Mouse (Mus musculus) T-cell, adult 66 days (primary cell): ENCODE results near the gene Tmem47. TPM values are rescaled to one million over a fixed set of nuclear protein-coding genes. Genes with fewer than 3 reads are reported as not detected.

ENCODE experiments used
- total RNA-seq, 2 experiments: library from RNA; stranded (reverse); gene quantifications; 3 replicates in 1 of 2; 4 replicates in 1 of 2; pipeline ENCODE4 v1.2.4; 2023

Gene Tmem47
- not detected for total RNA-seq

GRCm38 (mm10) chrX:81070210-81070803, at the start of gene Tmem47:
Tmem47 (plus strand) TSS chrX:81070698.

